Comparison of ENCODE assay signal across 8 mouse cellular contexts in the genomic region with DNA sequence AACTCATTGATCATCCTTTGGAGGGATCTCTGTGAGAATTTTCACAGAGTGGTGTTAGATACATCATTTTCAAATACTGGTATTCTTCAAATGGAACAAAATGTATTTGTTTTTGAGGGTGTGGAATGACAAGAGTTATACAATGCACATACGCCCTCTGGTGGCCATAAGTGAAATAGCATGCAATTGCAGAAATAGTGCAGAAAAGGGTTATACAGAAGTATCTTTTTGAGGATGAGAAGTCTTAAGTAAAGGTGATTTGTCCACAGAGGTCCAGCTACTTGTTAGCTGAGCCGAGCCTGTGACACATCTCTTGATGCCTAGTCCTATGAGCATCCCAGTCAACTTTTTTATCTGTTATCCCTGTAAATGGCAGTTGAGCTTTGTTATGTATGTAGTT.
DNase-seq lines count a peak whose midpoint lies in the region; ATAC-seq and TF ChIP-seq lines count a peak whose summit lies in the region.

No protein-coding gene starts in this region.

- TF ChIP-seq CTCF in heart, adult 2 months (IDR thresholded peaks at IDR 0.05) = peak; percentile 95
- TF ChIP-seq CTCF in stomach, postnatal 0 days (IDR thresholded peaks at IDR 0.05; ENCODE audit: low read depth) = peak; percentile 84

- no peaks in the 10 kb centered on the region for H3K27me3 ChIP-seq in heart, adult 2 months (ENCODE audit: control insufficient read depth, insufficient read depth, low read length)
- H3K27me3 ChIP-seq in heart, embryonic 12.5 days (replicated peaks) = no peaks in the 10 kb centered on the region
- no peaks in the 10 kb centered on the region for H3K27me3 ChIP-seq in neural tube, embryonic 13.5 days
- H3K27me3 ChIP-seq in stomach, postnatal 0 days (ENCODE audit: control insufficient read depth, insufficient read depth, low read length) = no peaks in the 10 kb centered on the region

- TF ChIP-seq EP300 in heart, adult 2 months (IDR thresholded peaks at IDR 0.05; ENCODE audit: insufficient read depth, low read depth, low read length) = no peak
- TF ChIP-seq EP300 in stomach, postnatal 0 days (optimal IDR thresholded peaks at IDR 0.05) = no peak

- H3K79me2 ChIP-seq in heart, adult 2 months (replicated peaks; ENCODE audit: control insufficient read depth, insufficient read depth, low read length) = no peaks in the 10 kb centered on the region

- no peak overlapping the region for H3K27ac ChIP-seq in heart, adult 2 months
- no peak overlapping the region for H3K27ac ChIP-seq in heart, embryonic 12.5 days (ENCODE audit: poor library complexity, severe bottlenecking)
- no peak overlapping the region for H3K27ac ChIP-seq in neural tube, embryonic 13.5 days (replicated peaks)
- no peak overlapping the region for H3K27ac ChIP-seq in stomach, postnatal 0 days (replicated peaks)

- H3K4me3 ChIP-seq in heart, adult 2 months = no peak overlapping the region
- no peak overlapping the region for H3K4me3 ChIP-seq in heart, embryonic 12.5 days
- no peak overlapping the region for H3K4me3 ChIP-seq in neural tube, embryonic 13.5 days
- no peak overlapping the region for H3K4me3 ChIP-seq in stomach, postnatal 0 days (ENCODE audit: low read depth, low read length)

- H3K9me3 ChIP-seq in heart, embryonic 12.5 days (replicated peaks) = no peaks in the 10 kb centered on the region
- H3K9me3 ChIP-seq in neural tube, embryonic 13.5 days = no peaks in the 10 kb centered on the region
- no peaks in the 10 kb centered on the region for H3K9me3 ChIP-seq in stomach, postnatal 0 days (ENCODE audit: control insufficient read depth, low read length)

- H3K36me3 ChIP-seq in heart, adult 2 months (ENCODE audit: control insufficient read depth, insufficient read depth, low read length) = no peaks in the 10 kb centered on the region
- no peaks in the 10 kb centered on the region for H3K36me3 ChIP-seq in heart, embryonic 12.5 days
- no peaks in the 10 kb centered on the region for H3K36me3 ChIP-seq in neural tube, embryonic 13.5 days
- H3K36me3 ChIP-seq in stomach, postnatal 0 days (ENCODE audit: control insufficient read depth, insufficient read depth, low read length) = no peaks in the 10 kb centered on the region

- no peak for TF ChIP-seq POLR2A in heart, adult 2 months (IDR thresholded peaks at IDR 0.05; ENCODE audit: insufficient read depth, low read depth, low read length)

- intact Hi-C loops in heart, adult 2 months (cut with DNase I) = loop anchor here (1.0 to 2.0 kb wide), 2 partner anchors 118 to 162 kb away; no protein-coding TSS in a partner anchor

- H3K9ac ChIP-seq in heart, adult 2 months (ENCODE audit: low read depth, low read length) = no peak overlapping the region
- H3K9ac ChIP-seq in heart, embryonic 12.5 days = no peak overlapping the region
- no peak overlapping the region for H3K9ac ChIP-seq in neural tube, embryonic 13.5 days
- no peak overlapping the region for H3K9ac ChIP-seq in stomach, postnatal 0 days (ENCODE audit: low read length)

- DNase-seq in heart, adult 2 months = no peak
- DNase-seq in neural tube, embryonic 10.5 days (ENCODE audit: extremely low spot score, low spot score) = no peak
- peak; percentile 28 for DNase-seq in ZHBTc4 (ENCODE audit: low read depth, low spot score)
- DNase-seq in heart, postnatal 4 days = peak; percentile 6
- no peak for DNase-seq in stomach, postnatal 0 days (ENCODE audit: low spot score)
- no peak for DNase-seq in urinary bladder, postnatal 4 days (ENCODE audit: low spot score in 2 of 2)

- H3K4me1 ChIP-seq in heart, adult 2 months (ENCODE audit: control insufficient read depth, insufficient read depth, low read length) = no peaks in the 10 kb centered on the region
- no peaks in the 10 kb centered on the region for H3K4me1 ChIP-seq in heart, embryonic 12.5 days (replicated peaks)
- no peaks in the 10 kb centered on the region; the same call in 1 of the 2 replicates for H3K4me1 ChIP-seq in neural tube, embryonic 13.5 days (replicated peaks)
- no peaks in the 10 kb centered on the region for H3K4me1 ChIP-seq in stomach, postnatal 0 days (replicated peaks; ENCODE audit: control insufficient read depth, insufficient read depth)

- H3K4me2 ChIP-seq in heart, embryonic 12.5 days = no peak overlapping the region
- no peak overlapping the region for H3K4me2 ChIP-seq in neural tube, embryonic 13.5 days
- no peak overlapping the region for H3K4me2 ChIP-seq in stomach, postnatal 0 days (replicated peaks; ENCODE audit: low read depth)

- no peak for ATAC-seq in heart, embryonic 12.5 days (ENCODE audit: insufficient number of reproducible peaks, low FRiP score)
- ATAC-seq in neural tube, embryonic 13.5 days (ENCODE audit: low read depth) = 0 out of 2 replicates have a peak, but pooled peaks have one; percentile 36
- no peak for ATAC-seq in stomach, postnatal 0 days (ENCODE audit: low FRiP score, low TSS enrichment)

- 15% methylated on average over 2 of the region's 2 CpGs for WGBS in heart, adult 2 months
- WGBS in heart, embryonic 12.5 days = 6% methylated on average over 2 of the region's 2 CpGs
- 13% methylated on average over 2 of the region's 2 CpGs for WGBS in neural tube, embryonic 13.5 days
- WGBS in stomach, postnatal 0 days = 18% methylated on average over 2 of the region's 2 CpGs

Comparison
In these comparisons a context has a peak if more than half of its experiments do, and no peak if none do; other contexts are left out.
1. DNase-seq: peak in ZHBTc4 (single experiment) and heart, postnatal 4 days (single experiment); none in heart, adult 2 months (0 of 2), neural tube, embryonic 10.5 days (single experiment), stomach, postnatal 0 days (single experiment) and urinary bladder, postnatal 4 days (0 of 2).